Mouse (Mus musculus) common myeloid progenitor, adult 5-6 weeks (primary cell): ENCODE results near the gene Rae1. TPM values are rescaled to one million over a fixed set of nuclear protein-coding genes. Genes with fewer than 3 reads are reported as not detected.

Experiments
- ATAC-seq: replicated peaks from 2 replicates; pipeline ENCODE4 v1.8.0; 2016; ENCODE audit warnings: low read depth, mild to moderate bottlenecking, moderate TSS enrichment, inconsistent platforms; ENCODE audit not compliant: poor library complexity, severe bottlenecking
- total RNA-seq: library from RNA; stranded (forward); fragments of 200-1000, 187-1606 nt; gene quantifications from 2 replicates; pipeline ENCODE4 v1.2.3, GENCODE M21; 2017

Gene Rae1
- total RNA-seq, 1 experiment from 2014 or later, result 87.9 TPM

GRCm38 (mm10) chr2:173042504-173043162 is 42.7 kb downstream of the Rae1 start:
- ATAC-seq, result no peak

GRCm38 (mm10) chr2:173044198-173044970 is 44.5 kb downstream of the Rae1 start:
- no peak for ATAC-seq

GRCm38 (mm10) chr2:173046582-173047297 is 46.8 kb downstream of the Rae1 start:
- peak; percentile 89 for ATAC-seq

- no peak for ATAC-seq
Measured at GRCm38 (mm10) chr2:173047471-173047870, 47.6 kb downstream of the Rae1 start.

GRCm38 (mm10) chr2:173048041-173048745 is 48.3 kb downstream of the Rae1 start:
- no peak for ATAC-seq

GRCm38 (mm10) chr2:173049231-173049630 is 49.3 kb downstream of the Rae1 start:
- no peak for ATAC-seq

GRCm38 (mm10) chr2:173049817-173050216 is 49.9 kb downstream of the Rae1 start:
- no peak for ATAC-seq

- ATAC-seq, result no peak
Measured at GRCm38 (mm10) chr2:173050604-173051382, 50.9 kb downstream of the Rae1 start.

GRCm38 (mm10) chr2:173052881-173053280 is 53.0 kb downstream of the Rae1 start:
- no peak for ATAC-seq

- ATAC-seq, result no peak
Measured at GRCm38 (mm10) chr2:173053846-173054245, 53.9 kb downstream of the Rae1 start.

- ATAC-seq, result peak; percentile 17; the same call in 1 of the 2 replicates
Measured at GRCm38 (mm10) chr2:173056303-173056881, 56.5 kb downstream of the Rae1 start.

- peak; percentile 69 for ATAC-seq
Measured at GRCm38 (mm10) chr2:173056882-173057315, 57.0 kb downstream of the Rae1 start.

- ATAC-seq, result no peak
Measured at GRCm38 (mm10) chr2:173057623-173058022, 57.7 kb downstream of the Rae1 start.

- no peak for ATAC-seq
Measured at GRCm38 (mm10) chr2:173058263-173058662, 58.3 kb downstream of the Rae1 start.

- ATAC-seq, result no peak
Measured at GRCm38 (mm10) chr2:173060450-173060849, 60.5 kb downstream of the Rae1 start.

GRCm38 (mm10) chr2:173061443-173062351 is 61.8 kb downstream of the Rae1 start:
- peak; percentile 89 for ATAC-seq

GRCm38 (mm10) chr2:173063219-173063618 is 63.3 kb downstream of the Rae1 start:
- ATAC-seq, result no peak

GRCm38 (mm10) chr2:173064864-173065263 is 64.9 kb downstream of the Rae1 start:
- ATAC-seq, result no peak
